Mouse (Mus musculus) midbrain, embryonic 14.5 days (tissue): ENCODE measurements at regions not wholly inside any gene's neighbourhood (a gene's known extent, or its start where the extent isn't known, plus 50 kb on each side); places are given as distances from the start of the nearest gene placed in this dataset.

Experiments
- ATAC-seq: fragments of 200-750 bp; cut with Nextera tagmentation; 2 replicates; pipeline ENCODE4 v1.8.0; 2017; ENCODE audit warnings: moderate number of reproducible peaks, moderate library complexity; ENCODE audit not compliant: low FRiP score, low TSS enrichment
- DNase-seq: peaks from one replicate; pipeline ENCODE4 v3.0.0-alpha.2; 2015
- H3K27ac ChIP-seq: fragments of 300-500 bp; sonication (generic); replicated peaks from 2 replicates; pipeline ENCODE4 v1.5.1; 2014; ENCODE audit warnings: mild to moderate bottlenecking, low read depth, low read length, moderate library complexity
- H3K27me3 ChIP-seq: fragments of 300-500 bp; sonication (generic); 2 replicates; pipeline ENCODE4 v1.6.1; 2014; ENCODE audit warnings: low read length, control low read depth, mixed read lengths; ENCODE audit not compliant: control insufficient read depth, insufficient read depth
- H3K36me3 ChIP-seq: fragments of 300-500 bp; sonication (generic); 2 replicates; pipeline ENCODE4 v1.6.1; 2014; ENCODE audit warnings: low read length, control low read depth; ENCODE audit not compliant: control insufficient read depth, insufficient read depth
- H3K4me1 ChIP-seq: fragments of 300-500 bp; sonication (generic); 2 replicates; pipeline ENCODE4 v1.6.1; 2014; ENCODE audit warnings: mild to moderate bottlenecking, antibody characterized with exemption, low read length, control low read depth; ENCODE audit not compliant: control insufficient read depth, insufficient read depth
- H3K4me2 ChIP-seq: fragments of 300-500 bp; sonication (generic); 2 replicates; pipeline ENCODE4 v1.6.1; 2014; ENCODE audit warnings: mild to moderate bottlenecking, low read length, moderate library complexity
- H3K4me3 ChIP-seq: fragments of 300-500 bp; sonication (generic); replicated peaks from 2 replicates; pipeline ENCODE4 v1.5.1; 2014; ENCODE audit warnings: low read depth, low read length
- H3K9ac ChIP-seq: fragments of 300-500 bp; sonication (generic); replicated peaks from 2 replicates; pipeline ENCODE4 v1.6.1; 2014; ENCODE audit warnings: mild to moderate bottlenecking, low read length, moderate library complexity
- H3K9me3 ChIP-seq: fragments of 300-500 bp; sonication (generic); 2 replicates; pipeline ENCODE4 v1.6.1; 2016; ENCODE audit warnings: low read length, control low read depth, mixed read lengths; ENCODE audit not compliant: control insufficient read depth
- WGBS: fragments of 180-500 bp; shearing (Covaris S2); extraction: QIAGEN DNeasy Blood & Tissue Kit; methylation state at CpG from one replicate; pipeline ENCODE4 v1.1.7; 2014; 5-methylcytosine and 5-hydroxymethylcytosine counted together

DNA sequence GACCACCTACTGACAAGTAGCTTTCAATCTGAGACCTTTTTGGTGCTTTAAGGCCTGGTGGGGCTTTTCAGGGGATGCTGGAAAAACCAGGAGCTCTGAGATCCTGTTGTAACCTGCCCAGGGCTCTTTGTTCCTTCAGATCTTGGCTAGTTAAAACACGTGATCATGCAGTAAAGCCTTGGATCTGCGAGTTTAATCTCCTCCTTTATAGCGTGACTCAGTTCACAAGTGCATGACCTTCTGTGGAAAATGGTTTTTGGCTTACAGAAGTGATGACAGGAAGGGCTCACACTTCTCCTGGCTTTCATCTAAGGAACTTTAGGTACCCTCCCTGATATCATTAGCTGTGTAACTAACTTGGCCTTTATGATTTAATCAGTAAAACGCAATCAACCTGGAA lies 343.1 kb upstream of the Pitrm1 start:
- DNase-seq: no peak
- ATAC-seq: no peak
- H3K4me3 ChIP-seq: no peak overlapping the region
- no peak overlapping the region for H3K27ac ChIP-seq
- no peaks in the 10 kb centered on the region for H3K27me3 ChIP-seq
- H3K4me1 ChIP-seq: no peaks in the 10 kb centered on the region; the same call in 1 of the 2 replicates
- 74% methylated on average over 4 of the region's 4 CpGs for WGBS
- H3K36me3 ChIP-seq: no peaks in the 10 kb centered on the region
- no peak overlapping the region for H3K9ac ChIP-seq
- no peak overlapping the region for H3K4me2 ChIP-seq
- no peaks in the 10 kb centered on the region for H3K9me3 ChIP-seq

DNA sequence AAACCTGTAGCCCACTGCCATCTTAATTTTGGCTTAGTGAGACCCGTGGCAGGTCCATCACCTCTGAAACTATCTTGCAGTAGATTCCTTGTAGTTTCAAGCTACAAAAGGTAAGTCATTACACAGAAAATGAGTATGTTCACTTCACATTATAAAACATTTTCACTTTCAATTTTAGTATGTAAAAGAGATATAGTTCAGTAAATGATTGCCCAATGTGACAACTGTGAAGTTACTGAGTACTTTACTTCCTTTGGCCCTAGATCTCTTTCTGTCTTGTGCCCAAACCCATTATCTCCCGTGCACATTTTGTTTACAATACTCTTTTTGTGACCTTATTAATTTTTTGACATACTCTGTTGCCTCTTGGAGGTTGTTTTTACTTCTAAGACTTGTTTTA lies 335.4 kb upstream of the Pitrm1 start:
- no peak for DNase-seq
- Histone ChIP-seq H3K9me3 (no peaks in the 10 kb centered on the region), H3K27me3 (no peaks in the 10 kb centered on the region), H3K9ac (no peak overlapping the region), H3K27ac (no peak overlapping the region), H3K36me3 (no peaks in the 10 kb centered on the region), H3K4me3 (no peak overlapping the region), H3K4me2 (no peak overlapping the region), H3K4me1 (no peaks in the 10 kb centered on the region)
- WGBS: 80% methylated on average over 2 of the region's 2 CpGs
- no peak for ATAC-seq

DNA sequence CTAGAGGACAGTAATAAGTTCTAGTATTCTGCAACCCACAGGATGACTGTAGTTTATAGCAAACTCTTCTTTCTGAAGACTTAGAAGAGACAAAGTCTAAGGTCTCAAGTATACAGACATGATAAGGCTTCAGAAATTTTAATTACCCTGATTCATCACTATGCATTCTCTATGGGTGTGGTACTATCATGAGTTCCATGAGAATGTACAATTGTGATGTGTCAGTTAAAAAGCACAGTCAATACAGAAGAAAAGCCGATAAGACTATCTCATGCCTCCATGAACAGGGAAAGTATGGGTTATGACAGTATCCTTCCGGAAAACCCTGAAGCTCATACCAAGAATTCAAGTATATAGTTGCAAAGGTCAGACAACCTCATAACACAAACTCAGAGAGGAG lies 333.8 kb upstream of the Pitrm1 start:
- DNase-seq (no peak), ATAC-seq (no peak)
- no peaks in the 10 kb centered on the region for H3K36me3 ChIP-seq
- no peaks in the 10 kb centered on the region for H3K9me3 ChIP-seq
- no peaks in the 10 kb centered on the region for H3K27me3 ChIP-seq
- H3K9ac ChIP-seq: no peak overlapping the region
- H3K27ac ChIP-seq: no peak overlapping the region
- WGBS: 95% methylated on average over 2 of the region's 2 CpGs
- no peaks in the 10 kb centered on the region for H3K4me1 ChIP-seq
- H3K4me3 ChIP-seq: no peak overlapping the region
- H3K4me2 ChIP-seq: no peak overlapping the region

DNA sequence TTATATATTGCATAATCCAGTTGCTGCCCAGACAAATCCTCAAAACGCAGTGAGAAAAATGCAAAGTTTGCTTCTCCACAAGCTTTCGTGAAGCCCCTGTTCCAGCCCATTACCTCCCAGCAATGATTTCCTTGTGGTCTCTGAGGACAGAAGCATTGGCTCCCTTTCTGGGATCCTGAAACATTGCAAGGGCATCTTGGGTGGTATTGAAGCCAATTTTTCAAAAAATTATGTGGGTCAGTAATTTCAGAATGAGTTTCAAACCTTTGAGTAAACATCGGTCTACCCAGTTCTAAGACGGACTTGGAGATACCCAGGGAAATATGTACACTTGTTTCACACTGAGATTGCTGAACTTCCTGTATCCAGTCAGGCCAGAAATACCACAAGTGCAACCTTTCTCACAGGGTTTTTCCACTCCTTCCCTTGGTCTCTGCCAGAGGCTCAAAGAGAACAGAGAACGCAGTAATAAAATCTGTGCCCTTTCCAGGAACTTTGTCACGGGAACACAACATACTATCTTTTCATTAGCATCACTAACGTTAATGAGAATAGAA lies 321.8 kb upstream of the Pitrm1 start:
- ATAC-seq (no peak), DNase-seq (no peak)
- 90% methylated on average over 7 of the region's 7 CpGs for WGBS
- Histone ChIP-seq H3K27ac (no peak overlapping the region), H3K9ac (no peak overlapping the region), H3K36me3 (no peaks in the 10 kb centered on the region), H3K27me3 (no peaks in the 10 kb centered on the region), H3K4me3 (no peak overlapping the region), H3K4me1 (no peaks in the 10 kb centered on the region), H3K9me3 (no peaks in the 10 kb centered on the region), H3K4me2 (no peak overlapping the region)

DNA sequence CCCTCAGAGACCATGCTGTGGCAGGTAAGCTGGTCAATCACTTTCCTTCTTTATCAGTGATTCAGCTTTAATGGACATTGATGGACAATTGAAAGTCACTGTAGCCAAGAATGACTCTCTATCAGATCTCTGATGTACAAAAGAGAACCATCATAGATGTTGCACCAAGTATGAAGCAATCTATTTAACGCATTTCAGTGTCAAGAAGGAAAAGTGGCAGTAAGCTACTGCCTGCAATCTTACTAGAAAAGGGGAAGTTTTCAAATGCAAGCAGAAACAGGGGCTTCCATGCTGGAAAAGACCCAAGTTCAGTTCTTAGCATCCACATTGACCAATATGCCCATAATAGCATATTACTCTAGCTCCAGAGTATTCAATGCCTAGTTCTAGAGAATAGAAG lies 319.7 kb upstream of the Pitrm1 start:
- H3K9ac ChIP-seq: no peak overlapping the region
- DNase-seq: no peak
- H3K9me3 ChIP-seq: no peaks in the 10 kb centered on the region
- no peak overlapping the region for H3K4me3 ChIP-seq
- no peak for ATAC-seq
- H3K27me3 ChIP-seq: no peaks in the 10 kb centered on the region
- no peaks in the 10 kb centered on the region for H3K36me3 ChIP-seq
- WGBS: 95% methylated on average over 1 of the region's 1 CpGs
- no peak overlapping the region for H3K27ac ChIP-seq
- H3K4me1 ChIP-seq: no peaks in the 10 kb centered on the region
- no peak overlapping the region for H3K4me2 ChIP-seq

DNA sequence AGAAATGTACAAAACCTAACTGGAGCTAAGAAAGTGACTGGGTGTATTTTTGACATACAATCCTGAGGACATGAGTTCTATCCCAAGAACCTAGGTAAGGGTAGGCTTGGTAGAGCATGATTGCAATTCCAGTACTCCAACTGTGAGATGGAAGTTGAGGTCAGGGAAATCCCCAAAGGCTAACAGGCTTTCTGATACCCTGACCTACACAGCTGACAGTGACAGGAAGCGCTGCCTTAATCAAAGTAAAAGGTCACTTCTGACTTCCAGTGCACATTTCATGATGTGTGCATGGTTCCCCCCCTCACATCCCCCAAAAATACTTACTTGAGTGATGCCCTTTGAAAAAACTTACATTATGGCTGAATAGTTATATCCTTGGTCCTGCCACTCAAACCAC lies 312.6 kb upstream of the Pitrm1 start:
- Histone ChIP-seq H3K4me2 (no peak overlapping the region), H3K9me3 (no peaks in the 10 kb centered on the region), H3K27ac (no peak overlapping the region), H3K9ac (no peak overlapping the region), H3K4me1 (no peaks in the 10 kb centered on the region), H3K4me3 (no peak overlapping the region), H3K36me3 (no peaks in the 10 kb centered on the region), H3K27me3 (no peaks in the 10 kb centered on the region)
- DNase-seq (no peak), ATAC-seq (no peak)
- 89% methylated on average over 1 of the region's 1 CpGs for WGBS

DNA sequence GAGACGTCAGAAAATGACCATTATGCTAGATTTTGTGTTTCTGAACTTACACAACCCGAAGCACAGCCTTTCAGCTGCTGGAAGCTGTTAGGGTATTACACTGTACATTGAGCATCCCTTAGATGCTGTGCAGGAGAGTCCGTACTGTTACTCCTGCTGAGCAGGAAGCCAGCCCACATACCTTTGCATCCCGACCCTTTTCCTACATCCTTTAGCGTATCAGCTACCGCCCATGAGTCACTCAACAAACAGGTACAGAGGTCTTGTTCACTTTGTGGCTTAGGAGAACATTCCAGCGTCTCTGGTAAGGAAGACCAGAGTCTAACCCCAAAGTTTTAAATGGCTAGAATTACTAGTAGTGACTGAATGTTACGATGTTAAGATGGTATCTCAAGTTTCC lies 311.4 kb upstream of the Pitrm1 start:
- H3K36me3 ChIP-seq: no peaks in the 10 kb centered on the region
- H3K4me2 ChIP-seq: no peak overlapping the region
- H3K27me3 ChIP-seq: no peaks in the 10 kb centered on the region
- H3K4me3 ChIP-seq: no peak overlapping the region
- DNase-seq: no peak
- 91% methylated on average over 8 of the region's 8 CpGs for WGBS
- no peak for ATAC-seq
- H3K4me1 ChIP-seq: no peaks in the 10 kb centered on the region
- no peaks in the 10 kb centered on the region for H3K9me3 ChIP-seq
- H3K27ac ChIP-seq: no peak overlapping the region
- no peak overlapping the region for H3K9ac ChIP-seq

DNA sequence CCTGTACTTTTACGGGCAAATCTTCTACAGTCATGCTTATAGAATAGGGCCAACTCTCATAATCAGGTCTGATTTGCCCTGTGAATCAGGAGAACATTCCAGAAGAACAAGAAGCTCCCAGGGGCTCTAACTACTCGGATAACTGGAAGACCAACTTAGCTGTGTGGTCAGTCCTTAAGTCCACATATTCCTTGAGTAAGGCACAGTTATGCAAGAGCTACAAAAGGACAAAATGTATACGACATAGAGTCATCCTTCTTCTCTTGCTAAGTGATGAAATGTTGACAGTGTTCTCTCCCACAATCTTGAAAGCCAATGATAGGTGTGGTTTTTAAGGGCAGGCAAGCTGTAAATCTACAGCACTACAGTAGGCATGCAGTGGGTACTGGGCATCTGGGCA lies 310.7 kb upstream of the Pitrm1 start:
- Histone ChIP-seq H3K4me2 (no peak overlapping the region), H3K9ac (no peak overlapping the region), H3K27ac (no peak overlapping the region), H3K4me3 (no peak overlapping the region), H3K9me3 (no peaks in the 10 kb centered on the region), H3K4me1 (no peaks in the 10 kb centered on the region), H3K36me3 (no peaks in the 10 kb centered on the region), H3K27me3 (no peaks in the 10 kb centered on the region)
- DNase-seq (no peak), ATAC-seq (no peak)
- WGBS: 86% methylated on average over 3 of the region's 3 CpGs

DNA sequence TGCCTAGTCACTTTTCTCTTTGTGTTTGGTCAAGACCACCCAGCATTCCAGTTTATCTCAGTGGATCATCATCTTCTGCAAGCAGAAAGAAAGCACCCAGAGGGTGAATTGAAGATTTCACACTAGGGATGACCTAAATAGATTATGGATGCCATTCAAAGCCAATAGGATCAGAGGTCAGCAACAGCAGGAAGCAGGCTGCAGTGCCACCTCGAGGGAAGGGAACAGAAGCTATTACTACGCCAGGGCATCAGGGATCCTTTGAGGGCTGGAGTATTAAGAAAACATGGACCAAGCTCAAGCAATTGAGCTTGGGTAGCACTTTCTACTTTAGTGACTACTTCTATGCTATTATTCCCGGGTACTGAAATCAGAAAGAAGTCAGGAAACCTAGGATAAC lies 307.1 kb upstream of the Pitrm1 start:
- H3K27me3 ChIP-seq: no peaks in the 10 kb centered on the region
- ATAC-seq (no peak), DNase-seq (no peak)
- H3K4me1 ChIP-seq: no peaks in the 10 kb centered on the region
- H3K27ac ChIP-seq: no peak overlapping the region
- no peak overlapping the region for H3K9ac ChIP-seq
- no peak overlapping the region for H3K4me2 ChIP-seq
- no peaks in the 10 kb centered on the region for H3K9me3 ChIP-seq
- WGBS: 30% methylated on average over 3 of the region's 3 CpGs
- no peak overlapping the region for H3K4me3 ChIP-seq
- no peaks in the 10 kb centered on the region for H3K36me3 ChIP-seq
